Mouse (Mus musculus): ENCODE measurements around the gene Tnpo3.

- TF ChIP-seq CTCF (IDR thresholded peaks at IDR 0.05) (no peak), EP300 (IDR thresholded peaks at IDR 0.05) (no peak)
Observed at GRCm38 (mm10) chr6:29631751-29632551, 22.3 kb upstream of the Tnpo3 start.
